Mouse (Mus musculus) stomach, postnatal 0 days (tissue): ENCODE results near the gene Zbtb16.

Experiments
- CTCF ChIP-seq: IDR thresholded peaks from 2 replicates; pipeline ENCODE4 v1.5.1; 2016; ENCODE audit warnings: antibody characterized with exemption, low read depth, mild to moderate bottlenecking, moderate library complexity
- EP300 ChIP-seq: optimal IDR thresholded peaks from 2 replicates; pipeline ENCODE3; 2016; ENCODE audit warnings: antibody characterized with exemption

- TF ChIP-seq EP300 (no peak), CTCF (no peak)
These were observed 24.0 kb upstream of the Zbtb16 start for GRCm38 (mm10) chr9:48859828-48860525.
